Mouse (Mus musculus): ENCODE measurements at regions not wholly inside any gene's neighbourhood (a gene's known extent, or its start where the extent isn't known, plus 50 kb on each side); places are given as distances from the start of the nearest gene placed in this dataset.
"Not testable (repeated sequence)": the region's sequence is repeated elsewhere in the genome, so short reads cannot be mapped to it uniquely, and the experiment has no call there.

DNA sequence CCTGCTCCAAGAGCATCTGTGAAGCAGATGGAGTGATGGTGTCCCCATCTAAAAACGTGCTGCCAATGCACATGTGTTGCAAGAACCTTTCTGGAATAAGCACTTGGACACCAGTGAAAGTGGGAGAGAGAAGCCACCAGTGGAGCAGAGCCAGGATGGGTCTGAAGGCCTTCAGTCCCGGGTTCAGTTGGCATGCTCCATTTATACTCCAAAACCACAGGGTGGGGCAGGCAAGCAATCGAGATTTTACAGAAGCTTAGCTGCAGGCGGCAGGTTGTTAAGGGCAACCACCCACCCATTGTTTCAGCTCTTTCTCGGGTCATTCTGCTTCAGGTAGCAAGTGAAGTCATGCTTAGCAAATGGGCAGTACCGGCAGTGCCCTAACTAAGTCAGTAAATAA, 51.8 kb upstream of the Sv2b start:
- no peak for DNase-seq (ENCODE audit: extremely low read depth, low read depth)

DNA sequence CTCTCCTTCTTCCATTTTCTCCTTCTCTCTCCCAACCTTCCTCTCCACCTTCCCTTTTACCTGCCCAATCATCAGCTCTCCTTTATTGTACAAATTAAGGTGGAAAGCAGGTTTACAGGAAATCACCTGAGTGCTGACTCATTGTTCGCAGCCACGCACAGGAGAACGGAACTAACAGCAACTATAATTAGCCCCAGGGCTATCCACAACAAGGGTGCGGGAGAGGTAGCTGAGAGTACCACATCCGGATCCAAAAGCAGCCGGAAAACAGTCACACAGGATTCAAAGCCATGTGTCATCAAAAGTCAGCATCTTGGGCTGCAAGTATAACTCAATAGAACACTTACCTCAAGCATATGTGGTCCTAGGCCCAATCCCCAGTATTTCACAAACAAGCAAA, 53.5 kb upstream of the Sv2b start:
- DNase-seq (ENCODE audit: extremely low read depth, low read depth): no peak

DNA sequence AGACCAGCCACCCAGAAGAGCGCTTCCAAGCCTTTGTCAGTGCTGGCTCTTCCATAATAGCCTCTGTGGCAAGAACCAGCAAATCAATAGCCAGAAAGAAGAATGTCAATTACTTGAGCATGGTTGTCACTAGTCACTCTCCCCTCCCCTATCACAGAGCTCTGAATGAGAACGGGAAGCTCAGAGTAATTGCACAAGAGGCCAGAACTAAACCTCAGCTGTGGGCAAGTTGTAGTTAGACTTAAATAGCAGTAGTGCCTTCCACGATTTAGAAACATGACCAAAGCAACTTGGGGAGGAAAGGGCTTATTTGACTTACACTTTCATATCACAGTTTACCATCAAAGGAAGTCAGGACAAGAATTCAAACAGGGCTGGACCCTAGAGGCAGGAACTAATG, 56.4 kb upstream of the Sv2b start:
- DNase-seq (ENCODE audit: extremely low read depth, low read depth): no peak

DNA sequence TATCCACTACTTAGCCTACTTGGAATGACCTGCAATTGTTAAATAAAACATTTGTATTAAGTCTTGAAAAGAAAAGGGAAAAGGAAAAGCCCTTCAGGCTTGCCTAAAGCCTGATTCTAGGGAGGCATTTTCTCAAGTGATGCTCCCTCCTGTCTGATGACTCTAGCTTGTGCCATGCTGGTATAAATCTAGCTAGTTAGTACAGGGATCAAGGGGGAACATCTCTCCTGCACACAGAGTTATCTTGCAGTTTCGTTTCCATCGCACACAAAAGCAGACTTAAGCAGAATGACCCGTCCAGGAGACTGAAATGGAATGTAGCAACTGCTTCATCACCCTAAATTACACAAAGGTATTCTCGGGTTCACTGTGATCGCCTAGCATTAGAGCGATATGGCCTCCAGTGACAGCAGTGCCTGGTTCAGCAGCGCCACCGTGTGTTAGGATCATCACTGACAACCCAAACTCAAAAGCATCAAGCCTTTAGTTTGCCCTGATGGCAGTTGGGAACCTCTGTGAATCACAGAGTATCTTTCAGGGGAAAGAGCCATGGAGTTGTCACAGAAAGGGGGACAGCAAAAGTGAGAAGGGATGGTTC, 57.3 kb upstream of the Sv2b start:
- DNase-seq (ENCODE audit: extremely low read depth, low read depth): no peak

DNA sequence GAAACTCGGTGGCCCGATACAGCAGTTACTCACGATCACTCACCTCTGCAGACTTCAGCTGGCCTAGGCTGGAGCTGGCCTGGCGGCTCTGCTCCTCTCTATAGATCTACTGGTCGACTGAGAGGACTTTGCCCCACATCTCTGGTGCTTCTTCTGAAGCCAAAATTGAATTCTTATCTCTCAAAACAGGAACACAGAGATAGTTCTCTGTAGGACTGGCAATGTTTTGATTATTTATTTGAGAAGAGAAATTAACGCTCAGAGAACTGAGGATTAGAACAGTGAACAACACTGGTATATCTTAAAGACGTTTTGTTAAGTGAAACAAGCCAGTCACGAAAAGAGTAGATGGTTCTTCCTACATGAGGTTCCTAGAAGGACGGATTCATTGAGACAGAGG, 59.3 kb upstream of the Sv2b start:
- no peak for DNase-seq (ENCODE audit: extremely low read depth, low read depth)

DNA sequence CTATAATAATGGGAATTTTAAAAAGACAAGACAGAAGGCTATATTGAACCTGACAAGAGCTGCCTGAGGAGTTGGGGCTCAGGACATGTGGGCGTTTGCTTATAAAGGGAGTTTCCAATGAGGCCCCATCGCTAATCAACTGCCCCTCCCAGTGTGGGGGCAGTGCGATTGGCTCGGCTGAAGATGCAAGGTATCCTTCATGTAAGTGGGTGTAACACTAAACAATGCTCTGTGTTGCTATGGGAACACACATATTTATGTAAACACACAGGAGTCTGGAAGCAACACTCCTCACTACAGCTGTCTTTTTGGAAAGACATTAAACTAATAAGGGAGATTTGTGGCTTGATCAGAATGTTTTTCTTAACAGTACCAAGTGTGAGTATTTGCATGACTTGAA, 60.3 kb upstream of the Sv2b start:
- no peak for DNase-seq (ENCODE audit: extremely low read depth, low read depth)

DNA sequence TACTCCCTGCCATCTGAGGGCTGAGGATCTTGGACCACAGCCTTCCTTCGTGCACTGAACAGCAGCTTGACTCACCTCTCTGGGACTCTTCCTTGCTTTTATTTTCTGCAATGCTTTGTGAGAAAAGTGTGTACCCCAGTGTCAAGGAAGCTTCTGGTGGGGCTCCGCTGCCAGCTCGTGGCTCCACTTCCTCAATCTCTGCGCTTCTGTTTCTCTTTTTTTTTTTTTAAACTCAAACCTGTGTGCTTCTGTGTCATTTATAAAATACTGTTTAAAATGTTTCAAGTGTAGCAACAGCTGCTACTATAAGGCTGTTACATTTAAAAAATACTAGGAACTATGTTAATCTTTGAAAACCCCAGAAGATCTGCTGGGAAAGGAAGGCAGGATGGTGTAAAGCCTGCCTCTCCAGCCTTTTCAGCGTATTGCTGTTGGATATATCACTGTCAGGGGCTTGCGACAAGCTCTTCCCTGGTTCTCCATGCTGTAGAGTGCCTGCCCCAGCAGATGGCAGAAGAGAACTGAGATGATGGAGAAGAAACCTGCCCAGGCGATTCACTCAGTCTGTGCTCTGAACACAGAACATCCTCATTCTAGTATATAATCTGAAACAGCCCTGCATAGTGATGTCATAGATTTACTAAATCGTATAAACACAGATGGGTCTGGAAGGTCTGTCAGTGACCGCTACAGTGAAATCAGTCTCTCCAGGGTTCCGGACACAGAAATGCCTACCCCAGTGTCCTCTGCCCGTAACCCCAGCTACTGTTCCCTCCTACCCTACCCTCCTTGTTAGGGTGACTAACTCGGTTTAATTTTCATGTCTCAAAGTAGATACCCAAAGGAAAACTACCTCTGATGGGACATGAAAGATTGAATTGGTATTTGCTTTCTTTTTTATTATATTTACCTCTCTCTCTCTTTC, 61.8 kb upstream of the Sv2b start:
- DNase-seq (ENCODE audit: extremely low read depth, low read depth): no peak

DNA sequence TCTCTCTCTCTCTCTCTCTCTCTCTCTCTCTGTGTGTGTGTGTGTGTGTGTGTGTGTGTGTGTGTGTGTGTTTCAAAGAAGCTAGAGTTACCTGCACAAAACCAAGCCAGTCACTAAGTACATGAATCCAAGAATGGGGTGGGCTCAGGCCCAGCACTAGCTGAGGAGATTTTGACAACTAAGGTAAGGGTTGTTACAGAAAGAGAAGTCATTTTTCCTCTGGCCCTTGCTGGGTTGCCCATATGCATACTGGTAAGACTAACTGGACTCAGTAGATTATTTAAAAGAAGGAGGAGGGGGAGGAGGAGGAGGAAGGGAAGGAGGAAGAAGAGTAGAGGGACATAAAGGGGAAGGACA, 62.4 kb upstream of the Sv2b start:
- no peak for DNase-seq (ENCODE audit: extremely low read depth, low read depth)

DNA sequence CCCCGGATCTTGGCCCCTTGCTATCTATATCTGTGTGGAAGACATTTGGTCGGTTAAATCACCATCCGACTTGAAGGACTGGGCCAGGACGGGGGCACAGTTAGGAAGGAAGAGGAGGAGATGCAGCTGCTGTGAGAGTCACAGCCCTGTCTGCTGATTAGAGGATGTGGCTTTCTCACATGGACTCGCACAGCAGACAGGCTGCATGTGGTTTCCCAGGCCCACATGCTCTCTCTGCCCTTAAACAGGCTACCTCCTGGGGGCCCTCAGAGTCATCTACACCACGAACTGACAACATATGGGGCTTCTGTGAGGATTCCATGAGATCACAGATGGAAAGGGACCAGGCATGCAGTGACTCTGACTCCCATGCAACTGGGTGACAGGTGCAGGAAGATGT, 62.9 kb upstream of the Sv2b start:
- DNase-seq (ENCODE audit: extremely low read depth, low read depth): no peak

DNA sequence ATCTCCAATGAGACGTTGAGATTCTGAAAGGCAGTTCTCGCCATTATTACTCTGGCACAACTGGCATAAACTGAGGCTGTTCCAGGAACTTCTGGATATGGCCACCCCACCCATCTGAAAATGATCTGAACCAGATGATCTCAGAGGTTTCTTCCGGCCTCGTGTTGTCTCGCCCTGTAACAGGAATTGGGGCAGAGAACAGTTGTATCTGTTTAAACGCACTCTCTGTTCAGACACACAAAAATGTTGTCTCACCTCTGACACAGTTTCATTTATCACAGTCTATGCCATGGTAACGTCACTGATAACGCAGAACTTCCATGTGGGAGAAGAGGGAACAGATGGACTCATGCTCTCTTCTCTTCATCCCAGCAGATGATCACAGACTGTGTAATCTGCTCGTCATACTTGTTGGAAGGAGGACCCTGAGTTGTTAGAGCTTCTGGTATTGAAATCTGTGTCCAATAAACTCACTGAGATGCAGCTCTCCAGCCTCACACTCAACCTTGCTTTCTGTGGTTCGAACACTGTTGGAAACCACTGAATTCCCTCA, 63.9 kb upstream of the Sv2b start:
- DNase-seq (ENCODE audit: extremely low read depth, low read depth): no peak

DNA sequence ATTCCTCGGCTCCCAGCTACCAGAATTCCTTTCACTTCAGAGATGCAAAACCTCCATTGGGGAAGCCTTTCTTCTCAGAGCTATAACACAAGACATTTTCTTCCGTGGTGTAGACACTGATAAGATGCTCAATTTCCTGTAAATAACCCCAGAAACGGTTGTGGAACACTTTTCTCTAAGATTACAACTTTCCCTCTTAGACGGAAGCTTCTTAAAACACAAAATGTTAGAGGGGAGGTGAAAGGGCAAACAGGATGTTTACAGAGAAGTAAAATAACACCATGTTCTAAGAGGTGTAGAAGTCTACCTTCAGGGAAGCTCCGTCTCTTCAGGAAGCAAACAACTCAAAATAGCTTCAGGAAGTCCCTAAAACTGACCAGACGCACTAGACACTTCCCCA, 65.4 kb upstream of the Sv2b start:
- no peak for DNase-seq (ENCODE audit: extremely low read depth, low read depth)

DNA sequence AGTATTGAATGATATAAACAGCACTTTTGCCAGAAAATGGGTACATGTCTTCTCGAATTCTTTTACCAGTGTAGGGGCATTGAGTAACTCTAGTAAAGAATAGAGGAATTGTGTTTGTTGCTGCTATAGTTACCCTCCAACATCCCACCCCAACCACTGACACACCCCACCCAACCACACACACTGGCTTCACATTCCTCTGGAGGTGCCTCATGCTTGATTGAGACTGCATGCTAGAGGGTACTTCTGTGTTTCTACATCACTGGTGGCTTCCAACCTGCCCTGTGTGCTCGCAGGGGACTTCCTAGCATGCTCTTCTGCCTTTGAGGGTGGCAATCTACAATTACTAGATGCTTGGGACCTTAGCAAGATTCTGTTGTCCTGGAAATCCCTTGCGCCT, 70.5 kb upstream of the Sv2b start:
- no peak for DNase-seq (ENCODE audit: extremely low read depth, low read depth)

DNA sequence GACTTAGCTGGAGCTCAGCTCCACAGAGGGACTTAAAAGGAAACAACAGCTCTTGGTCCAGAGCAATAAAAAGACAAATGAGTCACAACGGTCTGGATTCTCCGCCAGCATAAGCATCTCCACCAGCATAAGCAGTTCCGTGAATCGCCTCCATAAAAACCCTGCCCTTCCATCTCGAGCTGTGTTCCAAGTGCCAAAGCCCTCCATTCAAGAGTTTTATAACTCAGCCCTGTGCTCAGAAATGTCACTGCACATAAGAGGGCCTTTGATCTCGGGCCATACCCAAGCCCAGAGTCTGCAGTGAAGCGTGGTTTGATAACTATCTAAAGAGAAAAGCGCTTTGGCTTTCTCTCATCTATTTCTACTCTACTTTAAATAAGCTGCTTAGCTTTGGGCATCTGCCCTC, 70.8 kb upstream of the Akap13 start:
- DNase-seq (ENCODE audit: extremely low read depth, low read depth): no peak

DNA sequence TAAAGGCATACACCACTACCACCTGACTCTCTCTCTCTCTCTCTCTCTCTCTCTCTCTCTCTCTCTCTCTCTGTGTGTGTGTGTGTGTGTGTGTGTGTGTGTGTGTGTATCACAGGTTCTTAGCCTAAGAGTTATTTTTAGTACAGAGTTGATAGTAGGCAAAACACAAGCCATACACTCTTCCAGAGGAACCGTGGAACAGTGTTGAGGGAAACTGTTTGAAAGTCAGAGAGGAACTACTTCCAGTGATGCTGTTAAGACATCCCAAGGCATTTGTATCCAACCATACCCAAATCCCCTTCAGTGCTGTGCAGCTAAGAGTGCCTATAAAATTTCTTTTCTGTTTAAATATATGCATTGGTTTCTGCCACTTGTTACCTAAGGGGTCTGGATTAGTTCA, 68.3 kb upstream of the Akap13 start:
- DNase-seq (ENCODE audit: extremely low read depth, low read depth): no peak

DNA sequence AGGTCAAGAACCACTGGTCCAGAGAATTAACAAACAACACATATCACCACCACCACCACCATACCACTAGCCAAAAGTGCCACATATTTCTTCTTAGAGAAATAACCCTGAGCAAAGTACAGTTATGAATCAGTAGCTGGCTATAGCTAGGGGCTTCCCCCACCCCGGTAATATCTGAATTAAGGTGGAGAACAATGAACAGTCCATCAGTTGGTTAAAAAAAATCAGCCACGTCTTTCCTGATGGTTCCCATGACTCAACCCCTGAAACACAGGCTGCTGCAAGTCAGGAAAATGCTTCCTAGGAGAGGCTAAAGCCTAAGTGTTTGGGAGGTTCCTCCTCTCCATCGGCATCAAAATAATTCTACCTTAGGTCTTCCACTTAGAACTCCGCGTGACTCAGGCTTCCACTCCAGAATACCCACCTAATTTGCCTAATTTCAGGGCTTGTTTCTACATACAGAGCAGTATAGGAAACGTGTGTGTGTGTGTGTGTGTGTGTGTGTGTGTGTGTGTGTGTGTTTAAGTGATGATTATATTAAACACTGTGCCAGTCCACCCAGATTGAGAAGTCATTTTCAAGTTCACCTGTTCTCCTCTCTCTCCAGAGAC, 67.4 kb upstream of the Akap13 start:
- DNase-seq (ENCODE audit: extremely low read depth, low read depth): no peak

DNA sequence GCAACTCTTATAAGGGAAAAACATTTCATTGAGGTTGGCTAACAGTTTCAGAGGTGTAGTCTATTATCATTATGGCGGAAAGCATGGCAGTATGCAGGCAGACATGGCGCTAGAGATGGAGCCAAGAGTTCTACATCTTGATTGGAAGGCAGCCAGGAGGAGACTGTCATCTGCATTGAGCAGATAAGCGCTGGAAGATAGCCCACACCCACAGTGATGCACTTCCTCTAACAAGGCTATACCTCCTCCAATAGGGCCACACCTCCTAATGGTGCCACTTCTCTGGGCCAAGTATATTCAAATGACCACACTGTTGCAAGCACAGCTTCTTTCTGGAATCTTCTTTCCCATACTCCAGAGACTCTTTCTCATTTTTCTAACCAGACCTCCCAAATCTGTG, 65.2 kb upstream of the Akap13 start:
- peak; percentile 76 for DNase-seq (ENCODE audit: extremely low read depth, low read depth)

DNA sequence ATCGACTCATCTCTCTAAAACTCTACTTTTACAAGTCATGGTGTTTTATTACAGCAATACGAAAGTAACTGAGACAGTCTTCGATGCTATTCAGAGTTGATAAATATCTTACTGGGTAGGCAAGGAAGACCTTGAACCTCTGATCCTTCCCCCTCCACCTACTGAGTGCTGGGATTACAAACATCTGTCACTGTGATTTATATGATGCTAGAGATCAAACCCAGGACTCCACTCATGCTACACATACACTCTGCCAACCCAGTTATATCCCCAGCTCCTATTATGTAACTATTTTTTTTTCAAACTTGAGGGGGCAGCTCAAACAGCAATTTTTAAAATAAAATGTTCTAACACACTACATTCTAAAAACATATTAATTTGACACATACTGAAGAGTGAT, 62.6 kb upstream of the Akap13 start:
- no peak for DNase-seq (ENCODE audit: extremely low read depth, low read depth)

DNA sequence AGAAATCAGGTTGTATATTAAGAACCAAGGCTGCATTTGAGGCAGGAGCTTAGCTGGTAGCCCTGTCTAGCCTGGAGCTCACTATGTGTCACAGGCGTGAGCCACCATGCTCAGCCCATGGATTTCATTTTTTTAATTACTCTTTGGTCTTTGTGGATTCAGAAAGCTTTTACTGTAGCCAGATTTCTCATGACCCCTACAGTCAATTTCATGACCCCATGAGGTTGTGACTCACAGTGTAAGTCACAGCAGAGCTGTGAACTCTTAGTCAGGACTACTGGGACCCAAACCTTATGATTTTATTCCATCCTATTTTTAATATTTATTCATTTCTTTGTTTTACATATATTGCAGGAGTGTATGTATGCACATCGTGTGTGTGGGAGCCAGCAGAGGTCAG, 61.9 kb upstream of the Akap13 start:
- no peak for DNase-seq (ENCODE audit: extremely low read depth, low read depth)

DNA sequence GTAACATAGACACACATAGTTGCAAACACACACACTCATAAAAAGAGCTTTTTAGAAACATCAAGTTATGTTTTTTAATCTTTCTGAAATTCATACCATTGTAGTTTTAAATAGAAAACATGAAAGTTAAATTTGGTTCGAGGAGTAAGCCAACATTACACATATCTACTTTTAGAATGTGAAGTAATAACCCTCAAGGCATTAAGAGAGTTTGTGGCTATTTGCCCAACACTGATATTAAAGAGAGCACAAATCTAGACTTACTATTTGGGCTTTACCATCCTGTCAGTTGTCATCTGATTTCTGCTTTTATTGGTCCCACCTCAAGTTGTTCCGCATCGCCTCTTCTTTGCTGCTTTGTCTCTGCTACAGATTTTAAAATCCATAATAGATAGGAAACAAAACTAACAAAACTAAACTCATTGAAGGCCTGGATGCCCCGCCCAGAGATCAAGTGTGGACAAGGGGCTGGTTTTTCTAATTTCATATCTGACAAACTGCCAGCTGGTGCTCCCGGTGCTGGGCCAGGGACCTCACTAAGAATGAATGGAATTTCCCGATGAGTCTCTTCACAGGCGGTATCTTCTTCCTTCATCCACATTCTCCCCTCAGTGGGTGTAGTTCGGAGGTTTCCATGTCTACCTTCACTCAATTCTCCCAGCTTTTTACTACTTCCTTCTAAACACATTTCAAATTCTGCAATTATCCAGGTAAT, 60.3 kb upstream of the Akap13 start:
- no peak for DNase-seq (ENCODE audit: extremely low read depth, low read depth)

DNA sequence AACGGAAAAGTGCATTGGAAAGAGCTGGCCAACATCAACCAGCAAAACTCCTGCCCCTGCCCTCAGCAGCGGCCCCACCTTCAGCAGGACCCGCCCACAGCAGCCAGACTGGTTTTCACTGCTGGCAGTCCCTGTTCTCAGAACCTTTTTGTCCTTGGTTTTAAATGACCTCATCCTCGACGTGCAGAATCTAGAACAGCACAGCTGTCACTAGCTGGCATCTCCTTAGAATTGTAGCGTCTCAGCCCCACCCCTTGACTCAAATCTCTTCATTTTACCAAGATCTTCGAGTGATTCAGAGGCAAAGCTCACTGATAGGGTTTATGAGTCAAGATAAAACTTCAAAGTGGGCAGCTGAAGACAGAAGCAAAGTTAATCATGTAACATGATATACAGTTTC, 57.8 kb upstream of the Akap13 start:
- no peak for DNase-seq (ENCODE audit: extremely low read depth, low read depth)

DNA sequence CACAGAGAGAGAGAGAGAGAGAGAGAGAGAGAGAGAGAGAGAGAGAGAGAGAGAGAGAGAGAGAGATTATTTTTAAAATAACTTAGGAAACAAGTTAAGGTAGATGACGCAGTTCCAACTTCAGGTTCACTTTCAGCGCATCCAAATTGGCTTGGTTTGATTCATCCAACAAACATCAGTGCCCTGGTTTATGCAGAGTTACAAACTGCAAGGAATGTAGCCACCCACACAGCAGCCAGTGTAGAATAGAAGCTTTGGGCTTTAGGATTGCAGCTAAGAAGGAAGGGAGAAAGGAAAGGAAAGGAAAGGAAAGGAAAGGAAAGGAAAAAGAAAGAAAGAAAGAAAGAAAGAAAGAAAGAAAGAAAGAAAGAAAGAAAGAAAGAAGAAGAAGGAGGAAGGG, 56.9 kb upstream of the Akap13 start:
- not testable (repeated sequence) for DNase-seq (ENCODE audit: extremely low read depth, low read depth)
